Mouse (Mus musculus) c-Kit-positive CD71-positive TER-119-negative erythroid progenitor cells, embryonic 14.5 days (primary cell): ENCODE results near the gene Lsp1.

ENCODE experiments used
- DNase-seq: peaks from one replicate; pipeline ENCODE4 v3.0.0-alpha.2; 2013; ENCODE audit warnings: low read depth

Gene Lsp1

DNA sequence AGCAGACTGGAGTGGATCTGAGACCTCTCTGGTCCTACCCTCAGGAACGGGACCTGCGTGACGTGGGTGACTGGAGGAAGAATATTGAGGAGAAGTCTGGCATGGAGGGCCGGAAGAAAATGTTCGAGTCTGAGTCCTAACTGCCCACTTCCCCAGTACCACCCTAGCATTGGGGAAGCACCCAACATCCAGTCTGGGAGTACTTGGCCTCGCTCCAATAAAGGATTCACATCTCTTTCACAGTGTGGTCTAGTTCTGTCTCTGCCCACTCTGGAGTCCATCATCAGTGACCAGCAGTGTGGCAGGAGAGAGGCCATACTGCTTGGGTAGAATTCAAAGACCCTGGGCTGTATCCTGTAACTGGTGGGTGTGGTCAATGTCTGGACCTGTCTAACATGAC, 16.4 kb upstream of the Lsp1 start:
- DNase-seq: no peak

DNA sequence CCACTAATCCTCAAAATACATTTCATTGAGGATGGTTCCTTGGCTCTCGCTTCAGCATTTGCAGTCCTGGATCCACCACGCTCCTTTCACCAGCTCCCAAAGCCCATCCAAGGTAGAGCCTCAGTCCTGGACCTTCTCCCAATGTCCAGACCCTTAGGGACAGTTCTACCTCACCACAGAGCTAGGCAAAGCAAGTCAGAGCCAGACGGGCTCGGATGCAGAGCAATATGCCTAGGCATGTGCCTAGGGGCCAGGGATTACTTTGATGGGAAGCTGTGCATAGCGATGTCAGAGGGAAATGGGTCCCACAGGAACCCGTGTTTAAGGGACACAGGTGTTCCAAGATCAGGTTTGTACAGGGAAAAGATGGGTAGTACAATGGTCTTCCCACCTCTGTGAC, 15.3 kb upstream of the Lsp1 start:
- DNase-seq: no peak

DNA sequence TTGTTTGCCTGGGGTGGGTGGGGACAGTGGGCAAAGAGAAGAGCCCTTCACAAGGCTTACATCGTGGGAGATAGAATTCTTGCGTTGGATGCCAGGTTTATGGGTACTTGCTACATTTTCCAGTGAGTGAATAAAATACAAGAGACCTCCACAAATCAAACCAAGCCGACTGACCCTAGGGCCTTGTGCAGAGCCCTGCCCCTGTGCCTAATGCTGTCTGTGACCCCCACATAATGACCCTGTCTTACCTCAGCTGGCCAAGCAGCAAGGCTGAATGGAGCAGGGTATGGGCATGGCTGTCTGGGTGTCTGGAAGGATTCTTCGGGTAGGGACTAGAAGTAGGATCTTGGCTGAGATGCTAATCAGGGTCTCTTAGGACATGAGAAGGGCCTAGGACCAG, 14.3 kb upstream of the Lsp1 start:
- DNase-seq: no peak

DNA sequence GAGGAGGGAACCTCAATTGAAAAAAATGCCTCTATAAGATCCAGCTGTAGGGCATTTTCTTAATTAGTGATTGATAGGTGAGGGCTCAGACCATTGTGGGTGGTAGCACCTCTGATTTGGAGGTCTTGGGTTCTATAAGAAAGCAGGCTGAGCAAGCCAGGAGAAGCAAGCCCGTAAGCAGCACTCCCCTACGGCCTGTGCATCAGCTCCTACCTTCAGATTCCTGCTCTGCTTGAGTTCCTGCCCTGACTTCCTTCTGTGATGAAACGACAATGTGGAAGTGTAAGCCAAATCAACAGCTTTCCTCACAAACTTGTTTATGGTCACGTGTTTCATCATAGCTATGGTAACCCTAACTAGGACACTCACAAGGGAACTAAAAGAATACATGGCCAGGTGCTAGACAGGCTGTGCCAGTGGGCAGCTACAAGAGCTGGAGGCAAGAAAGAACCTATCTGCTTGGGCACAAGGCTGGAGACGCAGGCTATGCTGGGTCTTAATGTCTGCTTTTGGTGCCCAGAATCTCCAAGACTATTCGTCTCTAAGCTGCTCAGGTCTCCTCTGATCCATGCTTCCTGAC, 11.5 kb upstream of the Lsp1 start:
- no peak for DNase-seq

DNA sequence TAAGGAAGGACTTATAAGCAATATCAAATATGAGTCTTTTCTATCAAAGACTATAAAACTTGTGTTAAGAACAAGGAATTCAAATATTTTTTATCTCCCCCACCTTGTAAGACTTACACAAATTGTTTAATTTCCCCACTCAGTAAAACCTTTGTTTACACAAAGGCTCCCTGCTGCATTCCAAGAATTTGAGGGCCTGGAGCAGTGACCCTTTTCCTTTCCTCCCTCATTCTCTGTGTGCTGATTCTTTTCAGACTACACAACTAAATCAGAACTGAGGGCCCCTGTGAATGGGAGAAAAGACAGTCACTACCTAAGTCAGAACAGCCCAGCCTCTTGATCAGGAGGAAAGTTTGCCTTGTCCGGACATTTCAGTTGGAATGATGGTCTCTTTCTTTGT, 5.9 kb upstream of the Lsp1 start:
- DNase-seq: no peak

DNA sequence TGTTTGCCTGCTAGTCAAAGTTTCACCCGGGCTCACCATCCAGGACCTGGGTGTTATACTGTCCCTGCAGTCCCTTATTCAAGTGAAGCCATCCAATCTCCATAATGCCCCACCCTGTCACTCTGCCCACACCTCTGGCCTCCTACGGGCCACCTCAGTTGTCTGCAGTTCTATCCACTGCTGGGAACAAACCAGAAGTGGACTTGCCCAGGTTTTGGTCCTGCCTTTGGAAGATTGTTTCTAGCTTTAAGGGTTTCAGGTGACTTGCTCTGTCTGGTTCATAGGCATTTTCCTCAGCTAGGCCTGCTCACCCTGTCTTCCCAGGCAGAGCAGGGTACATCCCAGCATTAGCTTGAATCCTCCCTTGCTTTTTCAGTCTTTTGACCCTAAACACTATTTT, 5.4 kb upstream of the Lsp1 start:
- DNase-seq: no peak

DNA sequence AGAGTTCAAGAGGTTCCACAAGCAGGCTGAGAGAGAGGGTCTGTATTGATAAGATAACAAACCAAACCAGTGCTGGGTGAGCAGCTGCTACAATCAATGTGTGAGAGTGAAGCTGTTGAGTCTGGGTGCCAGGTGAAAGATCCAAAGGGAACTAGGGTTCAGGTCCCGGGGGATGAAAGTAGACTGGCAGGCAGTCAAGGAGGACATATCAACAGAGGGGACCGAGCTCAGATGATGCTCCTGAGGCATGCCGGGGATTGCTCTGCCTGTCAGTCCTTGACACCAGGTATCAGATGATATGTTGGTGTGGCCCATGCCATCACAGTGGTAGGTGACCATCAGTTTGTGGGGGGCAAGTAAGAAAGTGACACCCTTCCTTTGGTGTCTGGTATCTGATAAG, 3.8 kb upstream of the Lsp1 start:
- DNase-seq: no peak

DNA sequence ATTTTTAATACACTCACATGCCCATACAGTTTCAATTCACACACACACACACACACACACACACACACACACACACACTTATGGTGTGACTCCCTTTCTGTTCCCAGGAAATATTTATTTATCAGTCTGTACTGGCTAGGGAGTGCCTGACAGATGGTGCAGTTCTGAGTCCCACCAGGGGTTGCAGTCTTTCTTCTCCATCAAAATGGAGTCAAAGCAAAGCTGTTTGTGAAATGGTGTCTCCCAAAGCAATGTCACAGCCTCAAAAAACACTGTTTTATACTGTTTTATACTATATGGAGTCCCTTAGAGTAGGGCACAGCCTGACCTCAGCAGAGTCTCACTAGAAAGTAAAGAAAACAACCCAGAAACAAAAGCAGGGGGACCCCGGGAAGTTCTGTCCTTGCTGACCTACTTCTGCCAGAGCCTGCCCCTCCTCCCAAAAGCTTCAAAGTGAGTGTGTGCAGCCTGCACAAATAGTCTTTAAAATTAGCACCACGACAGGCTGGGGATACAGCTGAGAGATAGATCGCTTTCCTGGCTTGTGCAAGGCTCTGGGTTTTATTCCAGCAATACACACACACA, 3.3 kb upstream of the Lsp1 start:
- no peak for DNase-seq

DNA sequence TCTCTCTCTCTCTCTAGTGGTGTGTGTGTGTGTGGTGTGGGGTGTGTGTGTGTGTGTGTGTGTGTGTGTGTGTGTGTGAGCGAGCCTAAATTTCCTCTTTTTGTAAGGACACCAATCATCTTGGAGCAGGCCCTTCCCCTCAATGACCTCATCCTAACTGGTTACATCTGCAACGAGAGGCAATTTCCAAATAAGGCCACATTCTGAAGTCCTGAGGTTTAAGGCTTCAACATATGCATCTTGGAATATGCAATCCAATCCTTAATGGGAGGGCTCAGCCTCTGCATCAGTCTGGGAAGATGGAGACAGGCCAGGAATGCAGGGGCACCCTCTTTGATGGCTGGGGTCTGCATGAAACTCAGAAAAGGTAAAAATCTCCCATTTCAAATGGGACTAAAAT, 2.6 kb upstream of the Lsp1 start:
- no peak for DNase-seq

DNA sequence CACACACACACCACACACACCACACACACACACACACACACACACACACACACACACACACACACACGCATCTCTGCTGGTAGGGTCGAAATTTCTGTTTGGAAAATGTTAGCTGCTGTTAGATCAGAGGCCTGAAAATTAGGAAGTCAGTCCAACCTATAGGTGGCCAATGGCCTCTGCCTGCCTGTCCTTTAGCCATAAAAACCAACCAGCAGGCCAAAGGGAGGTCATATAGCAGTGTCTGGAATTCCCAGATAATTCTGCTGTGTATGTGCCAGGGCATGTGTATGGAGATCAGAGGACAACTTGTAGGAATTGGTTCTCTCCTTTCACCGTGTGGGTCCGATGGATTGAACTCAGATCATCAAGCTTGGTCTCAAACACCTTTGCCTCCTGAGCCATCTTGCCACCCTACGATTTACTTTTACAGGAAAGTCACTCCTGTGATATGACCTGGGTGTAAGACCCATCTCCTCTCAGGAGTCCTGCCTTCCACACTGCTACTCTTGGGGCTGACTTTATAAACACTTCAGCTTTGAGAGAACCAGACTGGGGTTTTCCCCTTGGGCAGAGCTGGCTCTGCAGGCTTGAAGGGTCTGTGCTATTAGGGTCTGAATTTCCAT, 1.8 kb upstream of the Lsp1 start:
- no peak for DNase-seq

DNA sequence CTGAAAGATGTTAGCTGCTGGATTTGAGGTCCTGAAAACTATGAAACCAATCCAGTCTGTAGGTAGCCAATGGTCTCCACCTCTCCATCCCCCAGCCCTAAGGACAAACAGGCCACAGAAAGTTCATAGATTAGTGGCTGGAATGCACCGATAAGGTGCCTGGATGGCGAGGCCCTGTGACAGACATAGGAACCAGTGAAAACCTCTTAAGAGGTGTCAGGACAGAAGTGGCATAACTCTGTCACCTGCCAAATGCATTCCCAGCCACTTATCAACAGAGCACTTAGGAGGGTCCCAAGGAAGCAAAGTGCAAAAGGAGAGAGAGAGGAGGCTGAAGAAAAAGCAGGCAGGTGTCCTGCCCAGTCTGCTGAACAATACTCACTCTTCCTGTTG, 1.3 kb upstream of the Lsp1 start:
- DNase-seq: no peak

DNA sequence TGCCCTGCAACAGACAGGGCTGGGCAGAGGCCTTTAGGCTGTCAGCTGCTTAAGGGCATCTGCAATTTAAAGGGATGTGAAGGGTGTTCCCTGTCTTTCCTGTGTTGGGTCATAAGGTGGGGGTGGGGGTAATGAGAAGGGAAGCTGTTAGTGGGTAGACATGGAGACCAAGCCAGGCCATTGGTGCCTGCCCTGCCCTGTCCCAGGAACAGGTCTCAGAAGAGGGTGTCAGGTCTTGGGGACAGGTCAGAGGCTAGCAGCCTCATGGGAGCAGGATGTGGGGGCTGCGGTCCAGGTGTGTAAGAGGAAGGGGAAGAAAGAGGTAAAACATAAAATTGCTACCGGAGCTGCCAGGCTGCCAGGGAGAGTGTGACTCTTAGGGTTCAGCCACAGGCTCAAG, 837 bp downstream of the Lsp1 start:
- no peak for DNase-seq

DNA sequence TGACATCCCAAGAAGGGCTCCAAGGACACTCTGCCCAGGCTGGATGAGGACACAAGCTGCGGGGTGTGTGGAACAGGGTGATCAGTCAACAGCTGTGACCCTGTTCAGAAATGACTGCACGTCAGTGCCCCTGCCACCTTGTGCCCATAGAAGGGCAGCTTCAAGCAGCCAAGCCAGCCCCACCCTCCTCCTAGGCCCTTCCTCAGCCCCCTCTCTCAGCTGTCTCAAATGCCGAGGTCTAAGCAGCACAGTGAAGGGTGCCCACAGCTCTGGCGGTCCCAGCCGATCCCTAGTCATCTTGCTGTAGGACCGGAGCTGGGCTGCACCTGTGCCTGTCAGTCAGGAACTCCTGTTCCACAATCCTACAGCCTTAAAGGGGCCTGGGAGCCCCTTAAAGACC, 1.6 kb downstream of the Lsp1 start:
- DNase-seq: no peak

DNA sequence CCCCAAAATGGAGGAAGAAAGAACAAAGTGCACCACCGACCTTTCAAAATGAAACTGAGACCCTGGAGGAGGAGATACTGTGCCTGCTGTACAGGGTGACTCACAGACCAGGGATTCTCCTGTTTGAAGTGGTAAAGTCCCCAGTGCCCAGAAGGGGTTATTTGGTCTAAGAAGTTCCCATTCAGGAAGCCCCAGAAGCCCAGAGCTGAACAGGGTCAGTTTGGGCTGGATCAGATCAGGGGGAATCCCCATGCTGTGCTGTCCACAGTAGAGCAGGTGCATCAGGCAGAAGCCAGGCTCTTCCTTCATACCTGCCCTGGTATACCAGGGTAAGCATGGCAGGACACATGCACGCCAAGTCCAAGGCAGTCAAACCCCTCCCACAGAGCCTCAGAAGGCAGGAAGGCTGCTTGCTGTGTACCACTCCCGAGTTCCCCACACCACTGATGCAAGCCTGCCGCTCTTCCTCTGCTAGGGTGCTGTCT, 2.0 kb downstream of the Lsp1 start:
- no peak for DNase-seq

DNA sequence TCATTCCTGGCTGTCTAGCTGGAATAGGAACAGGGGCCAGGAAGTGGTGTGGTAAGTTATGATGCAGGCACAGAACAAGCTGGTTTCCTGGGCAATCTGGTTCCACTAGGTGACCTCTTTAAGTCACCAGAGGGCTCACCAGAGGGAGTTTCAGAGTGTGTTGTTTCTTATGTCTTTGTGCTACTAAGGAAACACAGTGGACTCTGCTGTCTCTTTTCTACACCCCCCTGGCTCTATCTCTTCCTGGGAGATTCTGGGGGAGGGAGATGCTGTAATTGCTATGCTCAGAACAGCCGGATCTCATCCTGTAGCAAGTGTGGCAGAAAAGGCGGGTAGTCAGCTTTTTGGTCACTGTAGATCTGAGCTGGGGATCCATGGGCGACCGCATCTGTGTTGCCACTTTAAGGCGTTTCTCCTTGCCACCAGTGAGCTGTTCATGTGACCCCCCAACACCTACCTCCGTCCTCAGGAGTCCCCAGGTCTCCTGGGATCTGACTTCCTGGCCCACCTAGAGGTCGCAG, 9.6 kb downstream of the Lsp1 start:
- no peak for DNase-seq

DNA sequence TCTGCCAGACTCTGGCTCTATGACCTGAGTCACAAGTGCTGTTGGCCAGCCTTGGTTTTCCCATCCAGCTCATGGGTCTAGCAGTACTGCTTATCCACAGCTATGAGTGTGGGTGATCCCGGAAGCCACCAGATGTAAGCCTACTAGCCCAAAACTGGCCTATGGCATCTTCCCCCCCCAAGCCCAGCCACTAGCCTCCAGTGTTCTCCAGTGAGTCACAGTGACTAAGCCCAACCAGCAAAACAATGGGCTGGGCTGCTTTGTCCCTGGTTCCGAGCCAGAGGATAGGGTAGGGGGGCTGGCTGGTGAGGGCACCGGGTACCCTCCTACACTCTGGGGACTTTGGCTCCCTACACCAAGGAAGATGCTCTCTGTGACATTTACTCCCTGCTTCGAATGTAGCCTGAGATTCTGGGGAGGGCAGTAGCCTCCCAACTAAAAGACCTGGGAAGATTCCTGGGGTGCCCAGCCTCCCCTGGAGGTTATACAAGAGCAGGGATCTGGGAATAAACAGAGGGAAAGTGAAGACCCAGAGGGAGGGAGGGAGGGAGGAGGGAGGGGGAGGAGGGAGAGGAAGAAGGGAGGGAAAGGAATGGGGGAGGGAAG, 10.3 kb downstream of the Lsp1 start:
- DNase-seq: no peak

DNA sequence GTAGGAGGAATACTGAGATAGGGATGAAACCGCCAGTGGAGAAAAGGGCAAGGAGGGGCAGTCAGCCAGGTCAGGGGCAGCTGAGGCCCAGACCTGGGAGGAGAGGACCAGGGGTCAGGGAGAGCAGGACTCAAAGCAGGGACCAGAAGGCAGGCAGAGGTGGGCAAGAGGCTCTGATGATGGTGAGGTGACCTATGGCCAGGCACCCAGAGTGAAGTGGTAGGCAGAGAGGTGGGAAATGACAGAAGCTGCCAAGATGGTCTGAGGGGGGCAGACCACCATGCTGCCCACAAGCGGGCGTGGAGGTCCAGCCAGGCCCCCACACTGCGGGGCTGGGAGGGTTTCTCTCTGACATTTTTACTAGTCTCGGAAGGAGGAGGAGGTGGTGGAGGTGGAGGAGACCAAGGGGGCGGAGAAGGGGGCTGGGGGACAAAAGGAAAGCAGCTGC, 10.8 kb downstream of the Lsp1 start:
- DNase-seq: no peak

DNA sequence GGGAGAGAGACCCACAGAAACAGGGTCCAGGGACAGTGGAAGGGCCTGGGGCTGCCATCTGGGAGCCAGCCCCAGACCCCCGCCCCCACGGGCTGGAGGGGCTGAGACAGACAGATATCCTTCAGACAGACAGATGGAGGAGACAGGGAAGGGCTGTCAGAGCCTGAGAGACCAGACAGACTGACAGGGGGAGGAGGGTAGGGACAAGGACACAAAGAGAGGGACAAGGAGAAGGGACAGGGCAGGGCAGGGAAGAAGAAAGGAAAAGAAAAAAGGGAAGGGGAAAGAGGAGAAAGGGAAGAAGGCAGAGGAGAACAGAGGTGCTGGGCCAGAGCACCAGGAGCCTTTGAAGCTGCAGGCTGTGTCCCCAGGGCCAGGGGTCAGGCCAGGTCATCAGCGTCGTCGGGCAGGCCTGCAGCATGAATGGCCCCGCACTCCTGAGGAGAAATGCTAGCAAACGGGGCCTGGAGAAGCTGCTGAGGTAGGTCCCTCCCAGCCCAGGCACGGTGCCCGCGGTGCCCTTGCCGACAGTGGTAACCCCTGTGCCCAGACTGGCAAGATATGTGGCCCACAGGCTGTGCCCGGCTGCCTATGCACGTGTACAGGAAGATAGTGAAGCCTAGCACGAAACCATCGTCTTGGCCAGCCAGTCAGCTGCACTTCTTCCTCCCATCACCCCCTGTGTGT, 11.4 kb downstream of the Lsp1 start:
- no peak for DNase-seq

DNA sequence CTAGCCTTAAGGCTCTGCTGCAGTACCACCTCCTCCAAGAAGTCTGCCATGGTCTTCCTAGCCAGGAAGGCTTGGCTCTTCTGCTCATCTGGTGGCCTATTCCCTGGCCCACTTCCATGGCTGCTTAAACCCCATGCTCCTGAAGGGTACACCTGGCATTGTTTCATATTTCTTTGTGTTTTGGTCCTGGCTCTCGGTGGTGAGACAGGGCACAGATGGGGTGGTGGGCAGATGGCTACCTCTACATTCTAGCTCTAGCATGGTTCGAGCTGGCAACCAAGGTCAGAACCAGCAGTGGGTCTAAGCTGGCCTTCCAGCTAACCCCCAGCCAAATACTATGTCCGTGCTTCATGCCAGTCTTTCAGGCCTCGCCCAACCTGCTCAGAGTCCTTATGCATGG, 12.3 kb downstream of the Lsp1 start:
- DNase-seq: no peak

DNA sequence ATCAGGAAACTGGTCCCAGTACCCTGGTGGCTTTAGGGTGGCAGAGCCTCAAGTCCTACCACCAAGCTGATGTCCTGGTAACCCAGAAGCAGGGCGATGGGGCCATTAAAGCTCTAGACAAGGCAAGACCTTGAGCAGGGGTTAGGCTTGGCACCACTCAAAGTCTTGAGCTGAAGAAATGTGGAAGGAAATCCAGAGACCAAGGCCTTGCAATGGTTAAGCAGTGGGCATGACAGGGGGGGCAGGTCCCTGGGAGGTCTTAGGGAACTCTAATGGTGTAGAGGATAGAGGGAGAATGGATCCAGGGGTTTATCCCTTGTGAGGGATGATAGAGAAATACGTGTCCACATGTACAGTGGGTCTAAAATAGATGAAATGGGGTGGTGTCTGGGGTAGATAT, 12.9 kb downstream of the Lsp1 start:
- no peak for DNase-seq

DNA sequence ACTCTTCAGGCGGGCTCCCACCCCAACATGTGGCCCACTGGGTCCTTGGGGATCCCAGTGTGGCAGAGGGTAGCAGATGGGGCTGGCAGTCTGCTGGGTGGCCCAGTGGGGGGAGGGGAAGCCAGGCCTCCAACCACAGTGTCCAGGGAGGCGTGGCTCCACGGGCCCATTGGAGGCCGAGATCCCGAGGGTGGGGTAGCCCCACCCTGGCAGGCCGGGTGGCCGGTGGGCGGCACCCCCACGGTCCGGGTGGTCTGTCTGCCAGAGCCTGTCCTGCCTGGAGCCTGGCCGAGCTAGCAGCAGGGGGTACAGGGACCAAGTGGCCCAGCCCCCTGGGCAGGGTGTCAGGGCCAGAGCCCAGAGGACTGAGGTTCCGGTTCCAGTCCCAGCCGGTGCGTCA, 14.2 kb downstream of the Lsp1 start:
- DNase-seq: no peak

DNA sequence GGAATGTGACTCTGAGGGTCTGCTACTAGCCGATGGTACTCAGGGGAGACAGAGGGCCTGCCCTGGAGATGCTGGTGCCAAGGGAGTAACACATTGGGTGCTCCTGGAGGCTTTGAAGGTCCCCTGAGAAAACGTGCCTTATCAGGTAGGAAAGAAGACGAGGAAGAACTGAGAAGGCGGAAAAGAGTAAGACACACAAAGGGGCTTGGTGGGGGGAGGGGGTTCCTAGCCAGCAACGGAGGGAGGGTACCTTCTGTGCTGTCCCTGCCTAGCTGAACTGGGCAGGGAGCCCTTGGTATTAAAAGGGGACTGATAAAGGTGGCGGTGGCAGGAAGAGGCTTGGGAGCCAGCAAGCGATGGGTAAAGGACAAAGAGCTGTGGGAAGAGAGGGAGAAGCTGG, 15.0 kb downstream of the Lsp1 start:
- no peak for DNase-seq

DNA sequence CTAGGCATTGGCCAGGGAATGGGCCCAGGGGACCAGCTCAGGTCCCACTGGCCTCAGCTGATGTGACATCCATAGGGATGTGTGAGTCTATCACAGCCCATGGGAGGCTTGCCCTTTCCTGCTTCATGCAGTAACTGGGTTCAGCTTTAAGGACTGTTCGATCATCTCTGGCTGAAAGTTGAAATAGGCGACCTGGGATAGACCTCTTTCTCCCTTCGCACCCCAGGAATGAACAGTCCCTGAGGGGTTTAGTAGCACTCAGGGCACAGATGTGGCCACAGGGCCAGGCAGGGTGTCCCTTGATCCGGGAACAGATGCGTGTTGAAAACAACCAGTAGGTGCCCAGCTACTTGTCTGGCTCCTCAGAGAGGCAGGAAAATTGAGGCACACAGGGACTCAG, 15.7 kb downstream of the Lsp1 start:
- no peak for DNase-seq
